Mouse (Mus musculus) gastrocnemius, postnatal 14 days (tissue): ENCODE measurements around the gene Hsf5. TPM values are rescaled to one million over a fixed set of nuclear protein-coding genes. Genes with fewer than 3 reads are reported as not detected.

Source experiments
- total RNA-seq, 2 experiments: library from RNA; stranded (reverse); gene quantifications; 2 replicates each; pipeline ENCODE4 v1.2.3; 2021

Gene Hsf5
- total RNA-seq, 2 experiments from 2014 or later: not detected

Other genes with a start within 250 kb of the Hsf5 start
- under 1 TPM; 0.78 to 0.98 TPM for gene Rad51c, start 212.2 kb upstream of the Hsf5 start, total RNA-seq
- under 1 TPM; 0.53 to 0.59 TPM for gene Tex14, start 212.1 kb upstream of the Hsf5 start, total RNA-seq
- not detected for gene Gm11492, start 50.5 kb upstream of the Hsf5 start, total RNA-seq
- gene Sept4, start 48.3 kb upstream of the Hsf5 start, total RNA-seq: 10 to 100 TPM; 41.2 TPM
- gene Mtmr4, start 25.0 kb upstream of the Hsf5 start, total RNA-seq: 10 to 100 TPM in 1 of 2 experiments, 1 to 10 TPM in 1; 9.5 to 12.4 TPM
- under 1 TPM; 0.09 to 0.16 TPM for gene Rnf43, start 45.6 kb downstream of the Hsf5 start, total RNA-seq
- gene Supt4a, start 120.4 kb downstream of the Hsf5 start, total RNA-seq: 10 to 100 TPM; 30.8 to 36.4 TPM
- under 1 TPM; 0.04 TPM for gene Tspoap1, start 143.4 kb downstream of the Hsf5 start, total RNA-seq
- gene Mpo, start 176.4 kb downstream of the Hsf5 start, total RNA-seq: not detected
- gene Lpo, start 211.1 kb downstream of the Hsf5 start, total RNA-seq: not detected
- 1 to 10 TPM; 1.9 to 2.3 TPM for gene Mks1, start 236.1 kb downstream of the Hsf5 start, total RNA-seq